In the genomic region with DNA sequence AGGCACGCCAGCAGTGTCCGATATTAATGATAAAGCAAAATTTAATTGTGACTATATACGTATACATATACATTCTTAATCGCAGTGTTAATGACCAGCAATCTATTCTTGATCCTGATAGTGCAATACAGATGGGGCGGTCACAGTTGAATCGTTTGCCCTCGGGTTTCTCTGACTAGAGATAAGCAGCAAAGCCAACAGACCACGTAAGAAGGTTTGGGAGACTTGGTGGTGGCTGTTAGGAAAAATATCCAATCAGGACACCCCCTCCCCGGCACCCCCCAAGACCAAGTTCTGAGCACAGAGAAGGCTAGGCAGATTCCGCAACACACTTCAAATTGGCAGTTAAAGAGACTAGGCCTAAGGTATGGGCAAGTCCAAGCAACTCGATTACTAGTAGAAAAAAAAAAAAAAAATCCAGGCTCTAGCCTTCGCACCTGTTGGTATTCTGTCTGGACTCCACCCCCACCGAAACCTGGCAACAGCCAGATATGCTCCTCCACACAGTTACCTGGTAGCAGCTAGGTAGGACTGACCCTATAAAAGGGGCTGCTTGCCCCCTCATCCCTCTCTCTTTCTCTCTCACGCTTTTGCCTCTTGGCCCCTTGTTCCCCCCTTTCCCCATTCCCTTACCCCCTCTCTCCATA, we compare ENCODE assay signal across 8 mouse cellular contexts. TPM values are rescaled to one million over a fixed set of nuclear protein-coding genes. Genes with fewer than 3 reads are reported as not detected.
A peak's percentile ranks its signal among the peaks of the same experiment; 100 is the strongest.
DNase-seq lines count a peak whose midpoint lies in the region; ATAC-seq lines count a peak whose summit lies in the region.

No protein-coding gene starts in this region.

- DNase-seq in adrenal gland, postnatal 14 days = peak; percentile 11
- no peak for DNase-seq in adrenal gland, adult (ENCODE audit: inconsistent age in 2 of 2, low spot score in 1 of 2)
- DNase-seq in retina, postnatal 1 day = peak; percentile 8
- DNase-seq in retina, embryonic 14.5 days (ENCODE audit: low spot score) = no peak
- no peak for DNase-seq in layer of hippocampus, postnatal 10 days (ENCODE audit: low spot score in 2 of 2)
- DNase-seq in thymus, postnatal 25 days = no peak

- 14% methylated on average over 14 of the region's 14 CpGs for WGBS in limb, embryonic 13.5 days
- WGBS in stomach, embryonic 14.5 days = 14% methylated on average over 14 of the region's 14 CpGs

- peaks cover 25% of the 10 kb centered on the region for H3K36me3 ChIP-seq in limb, embryonic 13.5 days
- peaks cover 17% of the 10 kb centered on the region for H3K36me3 ChIP-seq in stomach, embryonic 14.5 days (ENCODE audit: control insufficient read depth, insufficient read depth, low read length)

- H3K9me3 ChIP-seq in limb, embryonic 13.5 days = no peaks in the 10 kb centered on the region
- no peaks in the 10 kb centered on the region for H3K9me3 ChIP-seq in stomach, embryonic 14.5 days (ENCODE audit: control insufficient read depth, low read depth, low read length)

- peak overlapping the region; percentile 71 for H3K4me2 ChIP-seq in limb, embryonic 13.5 days (replicated peaks)
- H3K4me2 ChIP-seq in stomach, embryonic 14.5 days (replicated peaks; ENCODE audit: low read depth, low read length) = peak overlapping the region; percentile 85

- peak overlapping the region; percentile 98 for H3K27ac ChIP-seq in limb, embryonic 13.5 days
- peak overlapping the region; percentile 91 for H3K27ac ChIP-seq in stomach, embryonic 14.5 days (ENCODE audit: low read length)

- H3K4me1 ChIP-seq in limb, embryonic 13.5 days = peaks cover 25% of the 10 kb centered on the region
- peaks cover 14% of the 10 kb centered on the region for H3K4me1 ChIP-seq in stomach, embryonic 14.5 days (ENCODE audit: control insufficient read depth, insufficient read depth, low read length)

- peak overlapping the region; percentile 80 for H3K4me3 ChIP-seq in limb, embryonic 13.5 days
- peak overlapping the region; percentile 87 for H3K4me3 ChIP-seq in stomach, embryonic 14.5 days (ENCODE audit: low read depth, low read length)

- H3K9ac ChIP-seq in limb, embryonic 13.5 days = peak overlapping the region; percentile 90
- H3K9ac ChIP-seq in stomach, embryonic 14.5 days (replicated peaks; ENCODE audit: low read depth, low read length) = peak overlapping the region; percentile 90

- no peak for ATAC-seq in limb, embryonic 13.5 days (ENCODE audit: low FRiP score, low read depth)
- no peak for ATAC-seq in stomach, embryonic 14.5 days (ENCODE audit: insufficient number of reproducible peaks, insufficient read depth, low FRiP score, low read depth)

- H3K27me3 ChIP-seq in limb, embryonic 13.5 days = no peaks in the 10 kb centered on the region
- H3K27me3 ChIP-seq in stomach, embryonic 14.5 days (ENCODE audit: control insufficient read depth, insufficient read depth, low read length) = no peaks in the 10 kb centered on the region

RNA-seq across cellular contexts. Expression of a gene that starts 0.7 kb away (rescaled TPM):
- 35.1 and 38.5 TPM in 2 replicates for total RNA-seq in adrenal gland, postnatal 14 days (2021)
- polyA plus RNA-seq in limb, embryonic 13.5 days (2015; fragmentation: Nextera tagmentation; extraction: Ambion mirVana) = 48.6 and 52.9 TPM in 2 replicates
- 45.2 and 45.3 TPM in 2 replicates for polyA plus RNA-seq in stomach, embryonic 14.5 days (2014; fragmentation: Nextera tagmentation; extraction: Ambion mirVana)
- 10 to 100 TPM; 49.2 to 51.9 TPM for total RNA-seq in layer of hippocampus, postnatal 10 days (2021)

RNA-seq across cellular contexts. Expression of a gene that starts 8.4 kb away (rescaled TPM):
- 0.75 and 2.1 TPM in 2 replicates for total RNA-seq in adrenal gland, postnatal 14 days (2021)
- not detected in 2 replicates for polyA plus RNA-seq in limb, embryonic 13.5 days (2015; fragmentation: Nextera tagmentation; extraction: Ambion mirVana)
- polyA plus RNA-seq in stomach, embryonic 14.5 days (2014; fragmentation: Nextera tagmentation; extraction: Ambion mirVana) = 0.07 TPM in 1 of 2 replicates, not detected in the other
- total RNA-seq in layer of hippocampus, postnatal 10 days (2021) = 1 to 10 TPM; 1.3 to 1.4 TPM

RNA-seq across cellular contexts. Expression of a gene that starts 31.0 kb away (rescaled TPM):
- total RNA-seq in adrenal gland, postnatal 14 days (2021) = 0.45 TPM in 1 of 2 replicates, not detected in the other
- polyA plus RNA-seq in limb, embryonic 13.5 days (2015; fragmentation: Nextera tagmentation; extraction: Ambion mirVana) = not detected in 2 replicates
- polyA plus RNA-seq in stomach, embryonic 14.5 days (2014; fragmentation: Nextera tagmentation; extraction: Ambion mirVana) = 0.11 and 0.25 TPM in 2 replicates
- under 1 TPM; 0.20 to 0.39 TPM for total RNA-seq in layer of hippocampus, postnatal 10 days (2021)

RNA-seq across cellular contexts. Expression of a gene that starts 31.1 kb away (rescaled TPM):
- total RNA-seq in adrenal gland, postnatal 14 days (2021) = 142 and 147 TPM in 2 replicates
- 254 and 280 TPM in 2 replicates for polyA plus RNA-seq in limb, embryonic 13.5 days (2015; fragmentation: Nextera tagmentation; extraction: Ambion mirVana)
- polyA plus RNA-seq in stomach, embryonic 14.5 days (2014; fragmentation: Nextera tagmentation; extraction: Ambion mirVana) = 199 and 218 TPM in 2 replicates
- 10 to 100 TPM; 62.1 to 64.0 TPM for total RNA-seq in layer of hippocampus, postnatal 10 days (2021)

RNA-seq across cellular contexts. Expression of a gene that starts 44.9 kb away (rescaled TPM):
- 36.5 and 41.6 TPM in 2 replicates for total RNA-seq in adrenal gland, postnatal 14 days (2021)
- polyA plus RNA-seq in limb, embryonic 13.5 days (2015; fragmentation: Nextera tagmentation; extraction: Ambion mirVana) = 96.3 and 102 TPM in 2 replicates
- polyA plus RNA-seq in stomach, embryonic 14.5 days (2014; fragmentation: Nextera tagmentation; extraction: Ambion mirVana) = 59.2 and 62.6 TPM in 2 replicates
- 10 to 100 TPM; 63.2 to 63.3 TPM for total RNA-seq in layer of hippocampus, postnatal 10 days (2021)

Comparison
In these comparisons a context has a peak if more than half of its experiments do, and no peak if none do; other contexts are left out.
1. DNase-seq: peak in adrenal gland, postnatal 14 days (single experiment) and retina, postnatal 1 day (single experiment); none in adrenal gland, adult (0 of 2), retina, embryonic 14.5 days (single experiment), layer of hippocampus, postnatal 10 days (0 of 2) and thymus, postnatal 25 days (single experiment).